Mouse (Mus musculus): ENCODE measurements at regions not wholly inside any gene's neighbourhood (a gene's known extent, or its start where the extent isn't known, plus 50 kb on each side); places are given as distances from the start of the nearest gene placed in this dataset.
"Not testable (repeated sequence)": the region's sequence is repeated elsewhere in the genome, so short reads cannot be mapped to it uniquely, and the experiment has no call there.

DNA sequence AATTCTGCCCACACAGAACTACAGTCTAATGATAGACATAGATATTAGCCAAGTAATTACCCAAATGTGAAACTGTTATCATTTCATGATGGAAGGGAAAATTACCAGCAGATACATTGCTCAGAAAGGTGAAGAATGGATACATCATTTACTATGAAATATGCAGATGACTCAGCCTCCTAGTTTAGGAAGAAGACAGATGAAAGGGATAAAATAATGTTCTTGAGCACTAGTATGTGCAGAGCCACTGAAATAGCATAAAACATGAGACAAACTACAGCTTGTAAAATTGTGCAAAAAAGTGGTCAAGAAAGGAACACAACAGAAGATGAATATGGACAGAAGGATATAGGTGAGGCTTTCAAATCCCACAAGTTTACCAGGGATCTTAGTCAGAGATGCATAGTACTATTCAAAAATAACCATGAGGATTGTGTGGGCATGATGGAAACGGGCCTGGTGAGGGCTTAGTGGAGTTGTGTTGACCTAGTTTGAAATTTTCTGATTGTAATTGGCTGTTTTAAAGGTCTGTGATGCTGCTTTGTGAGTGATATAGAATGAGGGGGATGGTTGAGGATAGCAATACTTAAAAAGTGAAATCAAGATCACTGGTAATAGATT, 883.3 kb downstream of the Dnajb9 start:
- WGBS, result 66% methylated on average over 1 of the region's 1 CpGs
- H3K4me3 ChIP-seq, result no peak overlapping the region
- H3K9me3 ChIP-seq, result no peaks in the 10 kb centered on the region
- H3K27ac ChIP-seq (replicated peaks), result no peak overlapping the region
- no peak overlapping the region for H3K9ac ChIP-seq (replicated peaks)
- H3K4me1 ChIP-seq, result no peaks in the 10 kb centered on the region
- H3K36me3 ChIP-seq, result no peaks in the 10 kb centered on the region
- H3K4me2 ChIP-seq (replicated peaks), result no peak overlapping the region
- H3K27me3 ChIP-seq, result no peaks in the 10 kb centered on the region
- ATAC-seq (replicated peaks), result no peak

DNA sequence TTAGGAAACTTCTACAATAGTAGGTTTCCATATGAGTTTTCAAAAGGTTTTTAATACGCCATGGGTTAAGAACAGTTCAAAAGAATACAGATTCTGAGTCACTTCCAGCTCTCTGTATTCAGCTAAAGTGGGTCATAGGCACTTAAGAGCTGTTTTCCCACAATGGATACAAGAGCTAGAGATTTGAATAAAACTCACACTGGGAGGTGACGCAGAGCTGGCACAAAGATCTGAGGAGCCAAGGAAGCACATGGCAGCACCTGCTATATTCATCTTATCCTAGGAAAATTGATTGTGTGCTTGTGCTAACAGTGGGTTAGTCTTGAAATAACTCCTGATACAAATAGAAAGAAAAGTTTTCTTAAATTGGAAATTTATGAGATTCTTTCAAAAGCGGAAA, 899.8 kb downstream of the Dnajb9 start:
- no peak overlapping the region for H3K4me2 ChIP-seq (replicated peaks)
- no peak overlapping the region for H3K27ac ChIP-seq (replicated peaks)
- H3K9ac ChIP-seq (replicated peaks), result no peak overlapping the region
- WGBS, result 66% methylated on average over 3 of the region's 3 CpGs
- H3K4me1 ChIP-seq, result no peaks in the 10 kb centered on the region
- no peaks in the 10 kb centered on the region for H3K27me3 ChIP-seq
- ATAC-seq (replicated peaks), result no peak
- no peaks in the 10 kb centered on the region for H3K9me3 ChIP-seq
- H3K4me3 ChIP-seq, result no peak overlapping the region
- H3K36me3 ChIP-seq, result no peaks in the 10 kb centered on the region

DNA sequence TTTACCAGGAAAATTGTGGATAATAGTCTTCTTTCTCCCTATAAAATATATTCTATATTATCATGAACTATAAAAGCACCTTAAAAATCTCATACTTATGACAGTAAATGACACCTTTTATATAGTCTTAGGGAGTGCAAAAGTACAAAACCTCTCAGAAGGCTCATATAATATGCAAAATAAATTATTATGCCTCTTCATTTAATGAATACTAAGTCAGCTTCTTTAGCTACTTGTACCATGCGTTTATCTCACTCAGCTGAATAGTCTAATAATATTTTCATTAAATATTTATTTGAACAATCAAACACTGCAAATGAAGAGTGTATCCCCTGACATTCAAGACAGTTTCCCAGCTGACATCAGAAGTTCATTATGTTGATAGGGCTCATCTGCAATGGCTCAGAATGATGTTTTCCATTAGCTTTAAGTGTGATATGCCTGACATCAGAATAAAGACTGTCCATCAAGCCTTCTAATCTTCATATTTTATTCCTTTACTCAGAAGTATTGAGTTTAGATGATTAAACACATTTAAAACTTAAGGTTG, 903.5 kb downstream of the Dnajb9 start:
- Histone ChIP-seq H3K4me3 (no peak overlapping the region), H3K27ac (replicated peaks) (no peak overlapping the region), H3K27me3 (no peaks in the 10 kb centered on the region), H3K9me3 (no peaks in the 10 kb centered on the region), H3K4me2 (replicated peaks) (no peak overlapping the region), H3K9ac (replicated peaks) (no peak overlapping the region), H3K36me3 (no peaks in the 10 kb centered on the region), H3K4me1 (no peaks in the 10 kb centered on the region)
- WGBS, result 80% methylated on average over 1 of the region's 1 CpGs
- ATAC-seq (replicated peaks), result no peak

DNA sequence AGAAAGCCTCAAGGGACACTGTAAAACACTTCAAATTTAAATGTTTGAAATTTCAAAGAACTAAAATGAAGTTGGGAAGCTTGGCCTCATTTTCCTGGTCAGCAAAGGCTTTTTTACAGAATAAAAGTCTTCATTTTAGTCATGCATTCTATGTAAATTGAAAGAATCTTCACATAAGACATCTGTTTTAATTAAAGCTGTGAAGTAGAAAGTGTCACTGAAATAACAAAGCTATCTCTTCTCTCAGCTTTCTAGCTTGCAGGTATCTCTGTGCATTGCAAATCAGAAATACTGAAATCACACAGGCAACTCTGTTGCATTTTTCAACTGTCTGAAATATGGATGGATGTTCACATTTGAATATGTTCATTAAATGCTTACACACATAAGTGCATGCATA, 909.6 kb downstream of the Dnajb9 start:
- ATAC-seq (replicated peaks), result no peak

DNA sequence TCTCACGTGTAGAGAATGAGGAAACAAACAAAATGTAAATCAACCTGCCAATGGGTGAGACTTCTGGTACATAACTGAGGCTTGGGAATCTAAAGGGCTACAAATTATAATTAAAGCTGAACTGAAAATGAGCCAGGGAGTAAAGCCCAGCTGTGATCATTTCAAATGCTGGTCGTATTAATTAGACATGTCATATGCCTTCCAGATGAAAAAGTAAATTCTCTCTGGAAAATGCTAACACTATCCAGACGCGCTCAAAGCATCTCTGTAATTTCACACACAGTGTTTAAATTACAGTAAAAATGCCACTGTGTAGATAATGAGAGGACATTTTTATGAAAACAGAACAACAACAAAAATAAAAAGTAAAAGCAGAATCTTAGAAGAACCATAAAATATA, 929.7 kb downstream of the Dnajb9 start:
- Histone ChIP-seq H3K9me3 (no peaks in the 10 kb centered on the region), H3K27ac (replicated peaks) (no peak overlapping the region), H3K4me2 (replicated peaks) (no peak overlapping the region), H3K4me3 (no peak overlapping the region), H3K9ac (replicated peaks) (no peak overlapping the region), H3K4me1 (peaks cover 3% of the 10 kb centered on the region; the same call in 1 of the 2 replicates), H3K36me3 (no peaks in the 10 kb centered on the region), H3K27me3 (no peaks in the 10 kb centered on the region)
- 39% methylated on average over 4 of the region's 4 CpGs for WGBS
- ATAC-seq (replicated peaks), result no peak

More for the DNA sequence above, 909.6 kb downstream of the Dnajb9 start:
- no peaks in the 10 kb centered on the region for H3K4me1 ChIP-seq
- H3K27ac ChIP-seq (replicated peaks), result no peak overlapping the region
- no peak overlapping the region for H3K9ac ChIP-seq (replicated peaks)
- no peaks in the 10 kb centered on the region for H3K27me3 ChIP-seq
- no peak overlapping the region for H3K4me2 ChIP-seq (replicated peaks)
- no peaks in the 10 kb centered on the region for H3K36me3 ChIP-seq
- no peak overlapping the region for H3K4me3 ChIP-seq
- H3K9me3 ChIP-seq, result no peaks in the 10 kb centered on the region

DNA sequence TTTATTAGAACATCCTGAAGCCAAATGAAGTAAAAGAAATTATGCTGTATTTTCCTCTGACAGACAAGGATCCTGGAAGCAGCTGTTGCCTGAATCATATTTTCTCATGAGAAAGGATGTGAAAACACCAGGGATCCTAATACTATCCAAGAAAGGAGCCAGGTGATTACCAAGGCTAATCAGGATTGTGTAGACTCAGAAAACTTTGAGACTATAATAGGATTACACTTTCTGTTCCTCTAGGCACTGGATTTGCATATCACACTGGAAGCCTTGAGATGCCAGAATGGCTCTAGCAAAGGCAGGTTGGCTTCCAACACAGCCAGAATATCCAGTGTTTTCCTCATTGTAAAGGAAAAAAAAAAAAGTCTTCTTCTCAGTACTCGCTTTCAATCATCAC, 945.1 kb downstream of the Dnajb9 start:
- Histone ChIP-seq H3K4me3 (no peak overlapping the region), H3K9ac (replicated peaks) (no peak overlapping the region), H3K4me2 (replicated peaks) (no peak overlapping the region), H3K36me3 (no peaks in the 10 kb centered on the region), H3K9me3 (no peaks in the 10 kb centered on the region), H3K27me3 (no peaks in the 10 kb centered on the region), H3K4me1 (no peaks in the 10 kb centered on the region), H3K27ac (replicated peaks) (no peak overlapping the region)
- no peak for ATAC-seq (replicated peaks)
- 47% methylated on average over 1 of the region's 1 CpGs for WGBS

DNA sequence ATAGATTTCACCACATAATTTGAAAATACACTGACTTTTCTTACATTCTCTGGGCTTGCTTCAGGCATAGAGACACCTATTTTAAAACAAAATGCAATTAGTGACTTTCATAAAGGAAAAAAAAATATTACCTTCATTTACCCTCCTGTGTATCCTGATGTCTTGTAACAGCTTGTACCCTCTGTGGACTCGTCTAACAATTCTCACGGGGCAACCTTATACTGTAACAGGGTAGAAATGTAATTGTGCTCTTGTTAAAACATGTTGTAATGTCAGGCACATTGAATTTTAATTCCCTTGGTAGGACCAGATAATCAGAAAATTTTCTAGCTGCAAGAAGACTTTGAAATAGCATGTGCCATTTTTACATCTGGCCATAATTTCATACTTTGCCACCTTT, 946.3 kb downstream of the Dnajb9 start:
- H3K4me2 ChIP-seq (replicated peaks), result no peak overlapping the region
- H3K9me3 ChIP-seq, result no peaks in the 10 kb centered on the region
- ATAC-seq (replicated peaks), result no peak
- WGBS, result 75% methylated on average over 2 of the region's 2 CpGs
- H3K27ac ChIP-seq (replicated peaks), result no peak overlapping the region
- H3K4me3 ChIP-seq, result no peak overlapping the region
- no peaks in the 10 kb centered on the region for H3K4me1 ChIP-seq
- no peaks in the 10 kb centered on the region for H3K27me3 ChIP-seq
- H3K9ac ChIP-seq (replicated peaks), result no peak overlapping the region
- no peaks in the 10 kb centered on the region for H3K36me3 ChIP-seq

DNA sequence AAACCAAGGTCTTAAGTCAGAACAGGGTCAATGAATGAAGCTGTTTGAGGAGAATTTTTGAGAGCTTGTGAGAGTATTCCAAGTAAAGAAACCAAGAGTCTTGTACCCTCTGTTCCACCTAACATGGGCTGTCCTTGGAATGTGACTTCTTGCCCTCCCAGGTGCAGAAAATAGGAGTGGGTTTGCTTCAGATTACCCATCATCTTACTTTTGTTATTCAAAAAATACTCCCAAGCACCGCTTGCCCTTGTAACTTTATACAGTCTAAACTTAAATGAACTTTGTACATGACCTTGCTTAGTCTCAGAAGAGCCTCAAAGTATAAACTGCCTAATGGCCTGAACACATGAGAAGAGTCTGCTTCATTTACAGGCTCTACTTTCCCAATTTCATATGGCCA, 984.2 kb downstream of the Dnajb9 start:
- H3K27me3 ChIP-seq, result no peaks in the 10 kb centered on the region
- H3K4me1 ChIP-seq, result peaks cover 6% of the 10 kb centered on the region
- H3K27ac ChIP-seq (replicated peaks), result no peak overlapping the region
- H3K36me3 ChIP-seq, result no peaks in the 10 kb centered on the region
- no peak overlapping the region for H3K4me3 ChIP-seq
- H3K9ac ChIP-seq (replicated peaks), result no peak overlapping the region
- WGBS, result 90% methylated on average over 1 of the region's 1 CpGs
- no peak overlapping the region for H3K4me2 ChIP-seq (replicated peaks)
- H3K9me3 ChIP-seq, result no peaks in the 10 kb centered on the region
- no peak for ATAC-seq (replicated peaks)

DNA sequence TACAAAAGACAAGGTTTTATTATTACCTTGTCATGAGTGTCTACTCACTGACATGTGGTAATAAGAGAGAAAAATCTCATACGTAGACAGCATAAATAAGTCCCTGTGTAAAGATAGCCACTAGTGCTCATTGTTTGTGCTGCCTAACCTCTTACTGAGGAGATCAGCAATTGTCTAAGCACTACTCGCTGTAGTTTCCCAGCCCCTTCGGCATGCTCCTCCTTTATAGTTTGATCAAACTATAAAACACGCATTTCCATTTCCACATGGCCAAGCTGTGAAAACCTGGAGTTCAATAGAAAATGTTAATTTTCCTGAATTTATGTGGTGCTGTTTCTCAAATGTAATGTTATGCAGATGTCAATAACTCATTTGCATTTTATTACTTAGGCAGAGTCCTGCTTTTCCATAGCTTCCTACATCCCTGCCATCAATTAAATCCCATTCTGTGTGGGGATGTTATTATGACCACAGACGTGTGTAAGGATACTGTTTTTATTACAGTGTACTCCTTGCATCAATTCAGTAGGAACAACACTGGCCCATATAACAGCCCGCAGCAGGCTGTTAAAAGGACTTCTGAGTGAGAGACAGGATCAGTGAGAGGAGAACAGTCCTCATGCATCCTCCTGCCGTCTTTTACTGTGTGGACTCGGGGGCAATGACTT, 986.2 kb downstream of the Dnajb9 start:
- Histone ChIP-seq H3K4me3 (no peak overlapping the region), H3K27ac (replicated peaks) (no peak overlapping the region), H3K9me3 (no peaks in the 10 kb centered on the region), H3K27me3 (no peaks in the 10 kb centered on the region), H3K4me1 (peaks cover 6% of the 10 kb centered on the region), H3K9ac (replicated peaks) (no peak overlapping the region), H3K4me2 (replicated peaks) (no peak overlapping the region), H3K36me3 (no peaks in the 10 kb centered on the region)
- peak; percentile 58; the same call in 1 of the 2 replicates for ATAC-seq (replicated peaks)
- WGBS, result 43% methylated on average over 8 of the region's 8 CpGs

DNA sequence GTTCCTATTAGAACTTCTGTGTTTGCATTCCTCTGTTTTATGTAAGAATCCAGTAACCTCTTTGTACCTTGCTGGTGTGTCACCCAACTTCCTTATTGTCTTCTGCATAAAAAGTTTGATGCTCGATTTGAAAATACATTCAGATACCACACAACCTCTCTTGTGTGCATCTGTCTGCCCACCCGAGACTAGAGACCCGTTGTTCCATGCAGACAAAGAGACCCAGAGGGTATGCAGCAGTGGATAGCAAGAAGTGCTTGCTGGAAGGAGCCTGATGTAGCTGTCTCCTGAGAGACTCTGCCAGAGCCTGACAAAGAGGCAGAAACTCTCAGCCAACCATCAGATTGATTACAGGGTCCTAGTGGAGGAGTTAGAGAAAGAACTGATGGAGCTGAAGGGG, 997.8 kb downstream of the Dnajb9 start:
- not testable (repeated sequence) for H3K36me3 ChIP-seq; H3K9ac ChIP-seq (replicated peaks); ATAC-seq (replicated peaks); H3K4me1 ChIP-seq; H3K4me2 ChIP-seq (replicated peaks); H3K27ac ChIP-seq (replicated peaks); H3K27me3 ChIP-seq; H3K9me3 ChIP-seq; H3K4me3 ChIP-seq
- 79% methylated on average over 3 of the region's 3 CpGs for WGBS

DNA sequence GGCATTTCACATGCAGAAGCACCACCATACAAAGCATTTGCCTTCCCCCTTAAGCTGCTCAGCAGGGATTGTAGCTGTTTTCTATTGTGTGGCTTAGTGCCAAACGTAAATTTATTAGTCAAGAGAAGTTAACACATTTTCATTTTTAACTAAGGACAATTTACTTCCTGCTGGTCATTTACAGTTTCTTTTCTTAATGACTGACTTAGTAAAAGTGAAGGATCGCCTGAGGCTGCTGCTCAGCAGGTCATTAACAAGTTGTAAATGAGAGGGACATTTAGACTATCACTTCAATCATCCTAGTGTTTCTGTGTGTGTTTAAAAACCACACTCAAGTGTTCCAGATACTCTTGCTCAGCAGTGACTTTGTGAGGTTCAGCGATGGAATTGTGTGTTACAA, 1005.5 kb downstream of the Dnajb9 start:
- ATAC-seq (replicated peaks), result no peak
- Histone ChIP-seq H3K4me1 (no peaks in the 10 kb centered on the region), H3K27ac (replicated peaks) (no peak overlapping the region), H3K36me3 (no peaks in the 10 kb centered on the region), H3K4me2 (replicated peaks) (no peak overlapping the region), H3K27me3 (no peaks in the 10 kb centered on the region), H3K9me3 (no peaks in the 10 kb centered on the region), H3K9ac (replicated peaks) (no peak overlapping the region), H3K4me3 (no peak overlapping the region)
- 9% methylated on average over 3 of the region's 3 CpGs for WGBS
